Mouse (Mus musculus) embryonic facial prominence, embryonic 11.5 days (tissue): Measurements from ENCODE around the gene Bahcc1. TPM values are rescaled to one million over a fixed set of nuclear protein-coding genes. Genes with fewer than 3 reads are reported as not detected.

Source experiments
- ATAC-seq: fragments of 200-750 bp; cut with Nextera tagmentation; replicated peaks from 2 replicates; pipeline ENCODE4 v1.8.0; 2017; ENCODE audit warnings: low read depth; ENCODE audit not compliant: insufficient number of reproducible peaks, low FRiP score, low TSS enrichment
- DNase-seq: peaks from one replicate; pipeline ENCODE4 v3.0.0-alpha.2; 2015; ENCODE audit warnings: low spot score
- H3K27ac ChIP-seq: fragments of 300-500 bp; sonication (generic); replicated peaks from 2 replicates; pipeline ENCODE4 v1.5.1; 2014; ENCODE audit warnings: mild to moderate bottlenecking, low read depth, low read length, control low read depth
- H3K27me3 ChIP-seq: fragments of 300-500 bp; sonication (generic); 2 replicates; pipeline ENCODE4 v1.6.1; 2014; ENCODE audit warnings: mild to moderate bottlenecking, low read length, moderate library complexity, mixed read lengths; ENCODE audit not compliant: control insufficient read depth, insufficient read depth
- H3K36me3 ChIP-seq: fragments of 300-500 bp; sonication (generic); replicated peaks from 2 replicates; pipeline ENCODE4 v1.6.1; 2014; ENCODE audit warnings: low read depth, mild to moderate bottlenecking, low read length, moderate library complexity, mixed read lengths; ENCODE audit not compliant: control insufficient read depth, insufficient read depth
- H3K4me1 ChIP-seq: fragments of 300-500 bp; sonication (generic); 2 replicates; pipeline ENCODE4 v1.6.1; 2014; ENCODE audit warnings: low read length, mixed read lengths; ENCODE audit not compliant: control insufficient read depth, insufficient read depth
- H3K4me2 ChIP-seq: fragments of 300-500 bp; sonication (generic); 2 replicates; pipeline ENCODE4 v1.6.1; 2014; ENCODE audit warnings: low read depth, mild to moderate bottlenecking, control low read depth, low read length, moderate library complexity
- H3K4me3 ChIP-seq: fragments of 300-500 bp; sonication (generic); 2 replicates; pipeline ENCODE4 v1.5.1; 2014; ENCODE audit warnings: low read depth, low read length, control low read depth
- H3K9ac ChIP-seq: fragments of 300-500 bp; sonication (generic); replicated peaks from 2 replicates; pipeline ENCODE4 v1.6.1; 2014; ENCODE audit warnings: mild to moderate bottlenecking, control low read depth, low read length
- H3K9me3 ChIP-seq: fragments of 300-500 bp; sonication (generic); replicated peaks from 2 replicates; pipeline ENCODE4 v1.6.1; 2016; ENCODE audit warnings: mild to moderate bottlenecking, low read length, inconsistent platforms, mixed read lengths; ENCODE audit not compliant: control insufficient read depth
- whole genome bisulfite sequencing: fragments of 180-500 bp; shearing (Covaris S2); extraction: QIAGEN DNeasy Blood & Tissue Kit; methylation state at CpG from one replicate; pipeline ENCODE4 v1.1.7; 2014; 5-methylcytosine and 5-hydroxymethylcytosine counted together
- polyA plus RNA-seq: library from polyadenylated mRNA; unstranded; fragments of >200 nt; fragmentation: Nextera tagmentation; extraction: Ambion mirVana; gene quantifications from 2 replicates; pipeline ENCODE4 v1.2.1, GENCODE M21; 2014

Gene Bahcc1
- polyA plus RNA-seq, 1 experiment from 2014 or later = 13.5 TPM

- Histone ChIP-seq H3K4me1 (peaks cover 9% of the 10 kb centered on the region), H3K27ac (no peak overlapping the region), H3K9ac (no peak overlapping the region), H3K27me3 (no peaks in the 10 kb centered on the region), H3K9me3 (no peaks in the 10 kb centered on the region), H3K4me2 (no peak overlapping the region), H3K36me3 (peaks cover 7% of the 10 kb centered on the region), H3K4me3 (no peak overlapping the region)
- DNase-seq (no peak), ATAC-seq (no peak)
- 76% methylated on average over 2 of the region's 3 CpGs for WGBS
Measured at GRCm38 (mm10) chr11:120267676-120268075, 34.9 kb downstream of the Bahcc1 start.

DNA sequence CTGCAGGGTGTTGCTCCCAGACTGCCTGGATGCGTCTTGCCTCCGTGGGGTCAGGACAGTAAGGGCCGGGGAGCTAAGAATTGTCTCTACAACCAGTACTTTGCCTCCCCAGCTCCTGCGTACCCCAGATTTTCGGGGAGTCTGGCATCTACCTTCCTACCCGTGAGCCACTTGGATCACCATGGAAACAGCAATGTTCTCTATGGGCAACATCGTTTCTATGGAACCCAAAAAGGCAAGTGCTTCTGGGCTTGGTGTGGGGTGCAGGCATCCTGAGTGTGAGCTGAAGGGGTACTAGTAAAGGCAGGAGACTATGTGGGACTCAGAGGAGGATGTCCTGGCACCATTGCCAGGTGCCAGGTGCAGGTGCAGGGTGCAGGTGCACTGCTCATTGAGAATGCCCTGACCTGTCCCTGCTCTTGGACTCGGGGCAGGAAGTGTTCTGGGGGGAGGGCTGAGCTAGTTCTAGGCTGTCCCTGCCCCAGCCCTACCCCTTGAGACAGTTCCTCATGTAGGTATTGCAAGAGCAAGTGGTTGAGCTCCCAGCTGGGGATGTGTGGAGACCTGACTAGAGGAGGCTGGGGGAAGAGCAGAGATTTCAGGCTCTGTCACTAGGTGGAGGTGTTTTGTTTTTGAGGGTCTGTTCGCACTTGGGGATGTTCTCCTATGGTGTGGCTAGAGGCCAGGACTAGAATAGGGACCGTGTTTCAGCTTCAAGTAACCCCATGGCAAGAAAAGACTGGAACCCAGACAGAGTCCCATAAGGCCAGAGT lies 35.6 kb downstream of the Bahcc1 start:
- Histone ChIP-seq H3K4me3 (no peak overlapping the region), H3K9me3 (no peaks in the 10 kb centered on the region), H3K4me1 (peaks cover 9% of the 10 kb centered on the region), H3K4me2 (no peak overlapping the region), H3K36me3 (peaks cover 14% of the 10 kb centered on the region), H3K27me3 (no peaks in the 10 kb centered on the region), H3K9ac (no peak overlapping the region), H3K27ac (no peak overlapping the region)
- DNase-seq (no peak), ATAC-seq (no peak)
- WGBS = 83% methylated on average over 10 of the region's 10 CpGs

DNA sequence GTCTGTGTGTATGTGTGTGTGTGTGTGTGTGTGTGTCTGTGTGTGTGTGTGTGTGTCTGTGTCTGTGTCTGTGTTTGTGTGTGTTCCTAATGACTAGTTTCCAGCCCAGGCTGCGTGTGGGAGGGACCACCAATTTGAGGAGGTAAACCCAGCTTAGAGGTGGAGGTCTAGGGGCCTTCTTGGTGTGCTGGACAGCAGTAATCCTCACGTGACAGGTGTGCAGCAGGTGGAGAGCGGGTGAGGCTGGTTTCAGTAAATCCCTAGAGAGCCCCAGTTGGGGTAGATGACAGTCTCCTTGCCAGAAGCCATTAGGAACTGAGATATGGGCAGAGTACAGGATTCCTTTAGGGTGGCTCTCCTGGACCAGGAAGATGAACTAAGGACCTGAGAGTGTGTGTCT lies 36.3 kb downstream of the Bahcc1 start:
- 86% methylated on average over 3 of the region's 3 CpGs for WGBS
- no peaks in the 10 kb centered on the region for H3K27me3 ChIP-seq
- H3K9me3 ChIP-seq = no peaks in the 10 kb centered on the region
- no peak overlapping the region for H3K4me2 ChIP-seq
- H3K36me3 ChIP-seq = peaks cover 17% of the 10 kb centered on the region
- H3K4me3 ChIP-seq = no peak overlapping the region
- H3K27ac ChIP-seq = no peak overlapping the region
- peaks cover 5% of the 10 kb centered on the region for H3K4me1 ChIP-seq
- H3K9ac ChIP-seq = no peak overlapping the region
- DNase-seq (no peak), ATAC-seq (no peak)

DNA sequence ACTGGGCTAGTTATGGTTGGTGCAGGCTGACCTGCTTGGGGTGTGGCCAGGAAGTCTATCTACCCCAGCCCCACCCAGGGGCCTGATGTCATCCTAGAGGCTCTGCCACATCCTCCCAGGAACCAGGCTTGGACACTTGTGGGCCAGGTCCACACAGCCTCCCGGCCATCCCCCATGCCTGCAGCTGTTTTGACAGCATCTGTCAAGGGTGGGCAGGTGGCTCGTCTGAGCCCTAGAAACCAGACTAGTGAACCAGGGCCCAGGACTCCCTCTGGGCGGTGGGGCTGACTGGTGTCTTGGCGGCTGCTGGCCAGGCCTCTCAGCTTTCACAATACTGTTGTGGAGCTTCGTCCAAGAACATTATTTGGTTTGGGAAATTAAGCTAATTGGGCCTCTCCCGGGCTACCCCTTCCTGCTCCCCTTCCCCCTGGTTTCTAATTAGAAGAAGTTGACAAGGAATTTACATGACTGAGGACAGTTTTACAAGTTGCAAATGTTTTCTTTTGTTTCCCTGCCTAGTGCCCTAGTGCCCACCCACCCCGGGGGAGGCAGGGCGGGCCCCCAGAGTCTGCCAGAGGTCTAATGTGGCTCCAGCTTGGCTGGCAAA lies 36.9 kb downstream of the Bahcc1 start:
- Histone ChIP-seq H3K27ac (no peak overlapping the region), H3K9ac (no peak overlapping the region), H3K4me3 (no peak overlapping the region), H3K9me3 (no peaks in the 10 kb centered on the region), H3K27me3 (no peaks in the 10 kb centered on the region), H3K36me3 (peaks cover 21% of the 10 kb centered on the region), H3K4me1 (peaks cover 4% of the 10 kb centered on the region; the same call in 1 of the 2 replicates), H3K4me2 (no peak overlapping the region)
- DNase-seq (no peak), ATAC-seq (no peak)
- 41% methylated on average over 8 of the region's 8 CpGs for WGBS

GRCm38 (mm10) chr11:120279335-120279734 lies 46.6 kb downstream of the Bahcc1 start:
- no peaks in the 10 kb centered on the region for H3K27me3 ChIP-seq
- no peak overlapping the region for H3K4me2 ChIP-seq
- DNase-seq = no peak
- no peak overlapping the region for H3K27ac ChIP-seq
- 85% methylated on average over 11 of the region's 11 CpGs for WGBS
- H3K36me3 ChIP-seq = peaks cover 30% of the 10 kb centered on the region
- H3K9ac ChIP-seq = no peak overlapping the region; the same call in 1 of the 2 replicates
- no peak for ATAC-seq
- H3K9me3 ChIP-seq = no peaks in the 10 kb centered on the region
- peaks cover 7% of the 10 kb centered on the region for H3K4me1 ChIP-seq
- H3K4me3 ChIP-seq = no peak overlapping the region

DNA sequence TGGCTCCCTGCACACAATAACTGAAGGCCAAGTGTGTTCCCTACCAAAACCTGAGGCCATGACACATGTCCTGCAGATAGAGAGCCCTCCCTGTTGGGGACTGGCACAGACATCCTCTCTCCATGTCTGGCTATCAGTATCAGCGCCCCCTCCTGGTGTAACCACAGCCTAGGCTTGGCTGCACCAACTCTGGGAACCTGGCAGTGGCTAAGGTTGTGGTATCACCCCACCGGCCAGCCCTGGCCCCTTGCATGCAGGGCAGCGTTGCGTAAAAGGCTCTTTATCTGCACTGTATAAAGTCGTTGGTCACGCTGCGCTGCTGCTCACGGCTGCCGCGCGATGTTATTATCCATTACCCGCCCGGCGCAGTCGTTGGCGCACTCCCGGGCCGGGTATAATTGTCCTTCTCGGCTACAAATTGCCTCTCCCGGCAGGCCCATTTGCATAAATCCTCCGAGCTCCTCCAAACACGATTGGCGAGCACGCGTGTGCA lies 47.6 kb downstream of the Bahcc1 start:
- WGBS = 52% methylated on average over 25 of the region's 25 CpGs
- H3K36me3 ChIP-seq = peaks cover 32% of the 10 kb centered on the region

DNA sequence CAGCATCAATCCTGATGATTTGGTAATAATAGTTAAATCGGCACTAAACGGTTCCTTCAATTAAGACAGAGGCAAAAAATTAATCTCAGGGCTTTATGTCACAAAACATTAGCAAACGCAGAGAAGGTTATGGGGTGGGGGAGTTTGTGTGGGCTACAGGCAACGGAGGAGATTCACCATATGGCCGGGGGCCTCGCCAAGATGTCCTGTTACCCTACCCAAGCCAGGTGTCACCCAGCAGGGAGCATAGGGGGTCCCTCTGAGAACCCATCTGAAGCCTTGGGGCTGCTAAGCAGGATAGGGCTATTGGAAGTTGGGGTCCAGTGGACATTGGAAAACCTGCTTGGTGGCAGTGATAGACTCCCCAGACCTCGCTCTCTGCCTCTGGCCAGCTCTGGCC lies 48.0 kb downstream of the Bahcc1 start:
- H3K9me3 ChIP-seq = no peaks in the 10 kb centered on the region
- H3K4me1 ChIP-seq = peaks cover 7% of the 10 kb centered on the region
- H3K9ac ChIP-seq = no peak overlapping the region
- DNase-seq (no peak), ATAC-seq (no peak)
- no peaks in the 10 kb centered on the region for H3K27me3 ChIP-seq
- 77% methylated on average over 7 of the region's 7 CpGs for WGBS
- no peak overlapping the region for H3K4me2 ChIP-seq
- H3K36me3 ChIP-seq = peaks cover 34% of the 10 kb centered on the region
- no peak overlapping the region for H3K27ac ChIP-seq
- no peak overlapping the region for H3K4me3 ChIP-seq

More for the DNA sequence above, 47.6 kb downstream of the Bahcc1 start:
- Histone ChIP-seq H3K4me3 (no peak overlapping the region), H3K27me3 (no peaks in the 10 kb centered on the region), H3K9ac (peak overlapping the region; percentile 6; the same call in 1 of the 2 replicates), H3K4me2 (no peak overlapping the region), H3K4me1 (peaks cover 7% of the 10 kb centered on the region), H3K27ac (no peak overlapping the region), H3K9me3 (no peaks in the 10 kb centered on the region)
- peak; percentile 54 for ATAC-seq
- peak; percentile 58 for DNase-seq

- Histone ChIP-seq H3K4me1 (peaks cover 7% of the 10 kb centered on the region), H3K27ac (no peak overlapping the region), H3K9me3 (no peaks in the 10 kb centered on the region), H3K27me3 (no peaks in the 10 kb centered on the region), H3K36me3 (peaks cover 31% of the 10 kb centered on the region), H3K9ac (no peak overlapping the region), H3K4me3 (no peak overlapping the region), H3K4me2 (no peak overlapping the region)
- ATAC-seq = no peak
- WGBS = 59% methylated on average over 3 of the region's 3 CpGs
- no peak for DNase-seq
Measured at GRCm38 (mm10) chr11:120281197-120281596, 48.5 kb downstream of the Bahcc1 start.
